Mouse (Mus musculus) thymus, adult 18-20 months (tissue): ENCODE results near the gene Olfr1339.

Experiments used
- DNase-seq, 2 experiments: peaks; one replicate each; pipeline ENCODE4 v3.0.0; 2022; ENCODE audit warnings: mixed read lengths in 2 of 2

Gene Olfr1339

GRCm38 (mm10) chr4:118731875-118732274 is at the start of gene Olfr1339:
Olfr1339 (plus strand) TSS chr4:118732175.
- no peak for DNase-seq

DNA sequence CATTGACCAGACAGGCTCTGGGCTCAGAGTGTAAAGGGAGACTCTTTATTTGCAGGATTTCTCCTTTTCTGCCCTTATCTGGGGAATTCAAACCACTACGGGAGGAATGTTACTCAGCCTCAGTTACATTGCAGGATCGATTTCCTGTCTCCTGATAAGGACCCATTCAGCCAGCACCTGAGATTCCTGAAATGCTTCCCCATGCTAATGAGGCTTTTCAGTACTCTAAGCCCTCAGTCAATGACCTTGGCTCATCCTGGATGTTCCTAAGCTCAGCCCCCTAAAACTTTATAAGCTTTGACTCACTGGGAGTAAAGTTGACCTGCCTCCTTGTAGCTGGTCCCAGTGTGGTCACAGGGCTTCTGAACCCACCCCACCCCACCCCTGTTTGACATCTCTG is 44.9 kb upstream of the Olfr1339 start:
- no peak for DNase-seq

GRCm38 (mm10) chr4:118692412-118692973 is 39.5 kb upstream of the Olfr1339 start, which contains the start of gene Olfr1342:
Olfr1342 (minus strand) TSS chr4:118692756.
- DNase-seq, result no peak

- no peak for DNase-seq
Measured at GRCm38 (mm10) chr4:118693812-118694211, 38.2 kb upstream of the Olfr1339 start.

DNA sequence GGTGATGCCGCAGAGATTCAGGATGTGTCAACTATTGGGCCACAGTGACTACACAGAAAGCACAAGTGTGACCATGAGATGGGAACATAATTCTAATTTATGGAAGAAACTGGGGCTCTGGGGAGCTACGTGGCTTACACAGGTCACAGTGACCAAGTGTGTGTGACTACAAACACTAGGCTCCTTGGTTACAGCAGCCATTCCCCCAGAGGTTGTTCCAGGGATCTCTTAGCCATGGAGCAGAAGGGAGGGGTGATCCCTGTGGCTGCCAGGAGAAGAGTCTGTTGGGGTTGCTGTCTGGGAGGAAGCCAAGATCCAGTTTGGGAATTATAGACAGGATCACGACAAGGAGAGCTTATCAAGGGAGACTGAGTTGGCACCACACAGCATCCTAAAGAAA is 28.8 kb upstream of the Olfr1339 start, which contains the start of gene Olfr1341:
Gene Olfr1341, plus strand, starts transcription at position 301 of the 400 bp plus-strand sequence.
- no peak for DNase-seq

DNA sequence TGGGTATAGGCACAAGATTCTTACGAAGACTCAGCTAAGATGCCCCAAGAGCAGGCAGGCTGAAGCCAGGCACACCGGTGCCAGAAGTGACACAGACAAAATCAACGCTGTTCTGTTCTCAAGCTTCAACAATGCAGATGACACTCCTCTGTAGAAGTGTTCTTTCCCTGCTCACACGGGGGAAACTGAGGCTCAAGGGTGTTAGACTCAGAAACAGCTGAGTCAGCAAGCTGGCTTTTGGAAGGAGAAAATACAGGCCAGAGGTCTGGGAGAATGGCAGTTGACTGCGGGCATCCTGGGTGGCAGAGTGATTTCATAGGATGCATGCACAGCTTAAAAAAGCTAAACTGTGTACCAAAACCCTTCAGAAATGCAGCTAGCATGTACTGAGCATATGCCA is 23.9 kb upstream of the Olfr1339 start:
- no peak for DNase-seq

- no peak for DNase-seq
Measured at GRCm38 (mm10) chr4:118711656-118712055, 20.3 kb upstream of the Olfr1339 start.

DNA sequence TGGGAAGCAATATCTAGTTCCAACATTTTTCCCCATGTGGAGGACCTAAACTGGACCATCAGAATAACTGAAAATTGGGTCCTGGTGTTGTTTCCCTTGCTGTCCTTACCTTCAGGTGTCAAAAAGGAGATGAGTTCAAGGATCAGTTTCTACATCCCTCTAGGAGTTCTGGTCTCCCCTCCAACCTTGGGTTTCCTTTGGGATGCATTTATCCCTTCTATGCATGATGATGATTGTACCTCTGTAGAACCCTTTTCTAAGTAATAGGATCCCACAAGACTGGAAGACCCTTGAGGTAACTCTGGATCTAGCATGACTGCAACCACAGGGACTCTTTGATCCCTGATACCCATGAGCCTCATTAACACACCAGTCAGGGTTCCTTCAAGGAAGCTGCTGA is 12.1 kb upstream of the Olfr1339 start, which contains the start of gene Olfr1340:
Gene Olfr1340, plus strand, starts transcription at position 301 of the 400 bp plus-strand sequence.
- no peak for DNase-seq

GRCm38 (mm10) chr4:118721742-118722483 is 10.1 kb upstream of the Olfr1339 start:
- DNase-seq, result no peak

GRCm38 (mm10) chr4:118739574-118739973 is 7.6 kb downstream of the Olfr1339 start:
- DNase-seq, result no peak

- no peak for DNase-seq
Measured at GRCm38 (mm10) chr4:118740988-118741698, 9.2 kb downstream of the Olfr1339 start.

- no peak for DNase-seq
Measured at GRCm38 (mm10) chr4:118741881-118742280, 9.9 kb downstream of the Olfr1339 start.

GRCm38 (mm10) chr4:118758637-118759036 is 26.7 kb downstream of the Olfr1339 start, which contains the start of gene Olfr1338:
Olfr1338 (minus strand) TSS chr4:118758737.
- DNase-seq, result no peak

DNA sequence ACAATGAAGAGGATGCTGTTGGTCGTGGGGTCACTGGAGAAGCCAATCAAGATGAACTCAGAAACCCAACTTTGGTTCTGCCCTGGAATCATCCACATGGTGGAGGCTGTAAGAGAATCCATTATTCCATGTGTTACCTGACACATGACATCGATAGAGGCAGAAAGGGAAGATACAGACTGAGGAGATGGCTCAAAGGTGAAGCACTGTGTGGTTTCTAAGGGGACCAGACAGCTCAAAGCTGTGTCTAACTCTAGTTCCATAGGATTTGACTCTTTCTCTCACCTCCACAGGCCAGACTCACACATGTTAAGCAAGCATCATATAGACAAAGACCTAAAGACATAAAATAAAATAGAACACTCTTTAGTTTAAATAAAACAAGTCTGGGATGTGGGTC is 50.5 kb downstream of the Olfr1339 start, which contains the start of gene Olfr1337:
Gene Olfr1337, minus strand, starts transcription at position 101 of the 400 bp plus-strand sequence.
- no peak for DNase-seq
